Mouse (Mus musculus): ENCODE data around the gene Olfr223.

- TF ChIP-seq POLR2A (IDR thresholded peaks at IDR 0.05; ENCODE audit: insufficient read length, low read depth) (no peak), MAX (IDR thresholded peaks at IDR 0.05; ENCODE audit: low read depth) (no peak), USF1 (IDR thresholded peaks at IDR 0.05; ENCODE audit: low read depth) (no peak), REST (IDR thresholded peaks at IDR 0.05; ENCODE audit: insufficient read depth, insufficient read length) (no peak), MYOD1 (IDR thresholded peaks at IDR 0.05; ENCODE audit: control insufficient read depth in 1 of 3, insufficient read length in 2 of 3, low read depth in 2 of 3) (no peak), MYOG (IDR thresholded peaks at IDR 0.05; ENCODE audit: control insufficient read depth in 1 of 3, insufficient read depth in 1 of 3, insufficient read length in 2 of 3, low read depth in 2 of 3) (no peak), E2F4 (IDR thresholded peaks at IDR 0.05; ENCODE audit: insufficient read depth) (no peak), POLR2AphosphoS2 (IDR thresholded peaks at IDR 0.05; ENCODE audit: insufficient read length, low read depth) (no peak), TCF12 (IDR thresholded peaks at IDR 0.05; ENCODE audit: insufficient read depth, poor library complexity, severe bottlenecking) (no peak)
Measured at GRCm38 (mm10) chr11:59633037-59633436, 39.9 kb upstream of the Olfr223 start.
